In the genomic region with DNA sequence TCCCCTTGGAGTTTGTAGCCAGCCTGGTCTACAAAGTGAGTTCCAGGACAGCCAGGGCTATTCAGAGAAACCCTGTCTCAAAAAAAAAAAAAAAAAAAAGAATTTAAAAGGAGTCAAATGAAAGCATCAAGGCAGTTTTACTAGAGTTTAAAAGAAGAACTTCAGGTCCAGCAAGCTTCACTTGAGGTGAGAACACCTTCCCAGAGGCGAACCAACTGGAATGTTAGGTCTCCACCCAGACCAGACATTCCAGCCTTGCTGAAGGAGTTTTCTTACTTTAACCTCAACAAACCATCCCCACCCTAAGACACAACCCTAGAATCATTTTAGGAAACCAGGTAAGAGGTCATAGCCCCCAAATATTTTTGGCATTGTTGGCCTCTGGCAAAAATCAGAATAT, we compare ENCODE assay signal across 40 mouse cellular contexts. TPM values are rescaled to one million over a fixed set of nuclear protein-coding genes. Genes with fewer than 3 reads are reported as not detected.
"Had no signal": no experiment of that assay in that cellular context is flagged by ENCODE, and none has a peak within 500 bp of the region (broad histone marks: within the 10 kb centered on the region; RNA-seq: fewer than 3 reads in every experiment).

No protein-coding gene starts in this region.

- DNase-seq: gastrocnemius, adult 2 months; gastrocnemius, postnatal 10 days; gastrocnemius, postnatal 25 days; heart, adult 18-20 months; heart, postnatal 10 days; heart, postnatal 4 days; kidney, adult 11 months; kidney, adult 2 months; kidney, adult 9 months; kidney, postnatal 14 days; kidney, postnatal 36 days; layer of hippocampus, adult 9-11 months; layer of hippocampus, postnatal 36 days; liver; liver, embryonic 13.5 days had no signal

- H3K9ac ChIP-seq: heart, embryonic 12.5 days; hindbrain, embryonic 12.5 days; hindbrain, embryonic 14.5 days; kidney, embryonic 15.5 days; limb, embryonic 13.5 days; liver, embryonic 13.5 days; liver, embryonic 15.5 days had no signal

- H3K9me3 ChIP-seq: heart, embryonic 10.5 days; hindbrain, embryonic 10.5 days; kidney, embryonic 15.5 days; liver, embryonic 13.5 days; liver, embryonic 15.5 days had no signal

- H3K4me3 ChIP-seq: gastrocnemius, adult 2 months; heart, embryonic 10.5 days; heart, embryonic 12.5 days; hindbrain, embryonic 10.5 days; hindbrain, embryonic 12.5 days; kidney, embryonic 15.5 days; left cerebral cortex, adult 2 months; limb, embryonic 13.5 days; liver, embryonic 13.5 days; liver, embryonic 15.5 days had no signal

- H3K27ac ChIP-seq: gastrocnemius, adult 2 months; heart, embryonic 10.5 days; hindbrain, embryonic 10.5 days; hindbrain, embryonic 12.5 days; hindbrain, embryonic 14.5 days; kidney, embryonic 15.5 days; kidney, postnatal 0 days; left cerebral cortex, adult 2 months; limb, embryonic 13.5 days; liver, embryonic 13.5 days; liver, embryonic 15.5 days had no signal

- H3K36me3 ChIP-seq: heart, embryonic 10.5 days; heart, embryonic 12.5 days; hindbrain, embryonic 10.5 days; hindbrain, embryonic 12.5 days; kidney, embryonic 15.5 days; limb, embryonic 13.5 days; liver, embryonic 13.5 days; liver, embryonic 15.5 days had no signal

- H3K4me2 ChIP-seq: heart, embryonic 12.5 days; hindbrain, embryonic 12.5 days; hindbrain, embryonic 14.5 days; kidney, embryonic 15.5 days; limb, embryonic 13.5 days; liver, embryonic 11.5 days; liver, embryonic 13.5 days; liver, embryonic 15.5 days had no signal

- ATAC-seq: hindbrain, embryonic 16.5 days; intestine, embryonic 16.5 days had no signal

- H3K4me1 ChIP-seq: liver, embryonic 13.5 days; liver, embryonic 15.5 days had no signal

RNA-seq across cellular contexts. Expression of a gene that starts 4.8 kb away (rescaled TPM):
- total RNA-seq: granulocyte monocyte progenitor cell, adult 5-6 weeks had no signal

RNA-seq across cellular contexts. Expression of a gene that starts 52.8 kb away (rescaled TPM):
- total RNA-seq: gastrocnemius, adult 2 months; gastrocnemius, postnatal 10 days; gastrocnemius, postnatal 25 days; granulocyte monocyte progenitor cell, adult 5-6 weeks; heart, adult 18-20 months; heart, adult 8-10 months; heart, postnatal 10 days; heart, postnatal 25 days; heart, postnatal 4 days; layer of hippocampus, adult 18-20 months; layer of hippocampus, adult 8-10 months; layer of hippocampus, postnatal 14 days; layer of hippocampus, postnatal 36 days; left cerebral cortex, adult 2 months; left cerebral cortex, postnatal 14 days; left cerebral cortex, postnatal 36 days had no signal
- polyA plus RNA-seq: heart, embryonic 12.5 days; heart, embryonic 14.5 days; heart, embryonic 16.5 days; hindbrain, embryonic 10.5 days; hindbrain, embryonic 12.5 days; hindbrain, embryonic 14.5 days; intestine, embryonic 14.5 days; kidney, embryonic 15.5 days; kidney, postnatal 0 days; limb, embryonic 11.5 days; limb, embryonic 13.5 days had no signal
